Mouse (Mus musculus) adrenal gland, postnatal 14 days (tissue): ENCODE data around the gene Lmbr1l. TPM values are rescaled to one million over a fixed set of nuclear protein-coding genes. Genes with fewer than 3 reads are reported as not detected.
A peak's percentile ranks its signal among the peaks of the same experiment; 100 is the strongest.

ENCODE experiments used
- DNase-seq: peaks from one replicate; pipeline ENCODE4 v3.0.0; 2021; ENCODE audit warnings: mixed read lengths
- total RNA-seq: library from RNA; stranded (reverse); gene quantifications from 2 replicates; pipeline ENCODE4 v1.2.3, GENCODE M21; 2021

Gene Lmbr1l
- total RNA-seq, 1 experiment from 2014 or later: 21.4 TPM

DNA sequence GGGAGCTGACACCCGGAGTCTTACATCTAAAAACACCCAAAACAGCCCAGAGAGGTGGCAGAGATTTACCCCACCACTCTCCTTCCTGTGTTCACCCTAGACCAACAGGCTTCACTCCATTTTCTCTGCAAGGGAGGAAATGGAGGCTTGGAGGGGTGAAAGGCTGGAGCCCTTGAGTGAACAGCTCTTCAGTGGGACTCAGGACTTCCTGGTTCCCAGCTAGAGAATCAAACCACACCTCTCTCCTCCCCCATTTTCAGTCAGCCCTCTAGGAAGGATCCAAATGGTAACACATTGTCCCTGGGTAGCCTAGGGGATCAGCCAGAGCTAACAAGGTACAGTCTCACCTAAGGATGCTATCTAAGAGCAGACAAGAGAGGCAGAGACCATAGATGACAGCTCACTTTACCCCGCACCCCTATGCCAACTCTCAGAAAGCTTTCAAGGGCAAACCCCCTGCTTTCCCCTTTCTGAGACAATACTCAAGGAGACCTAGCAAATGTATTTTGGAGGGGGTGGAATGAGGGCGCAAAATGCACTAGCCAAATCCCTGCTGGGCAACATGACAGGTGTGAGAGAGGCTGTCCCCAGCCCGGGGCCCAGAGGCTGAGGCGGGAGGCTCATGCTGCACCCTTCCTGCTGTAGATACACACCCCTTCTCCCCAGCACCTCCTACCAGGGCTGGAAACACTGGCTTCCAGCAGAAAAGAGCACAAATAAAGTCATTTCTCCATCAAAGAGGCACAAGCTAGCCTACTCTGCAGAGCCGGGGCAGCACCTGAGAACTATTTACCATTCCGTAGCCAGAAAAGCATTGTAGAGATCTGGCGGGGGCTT, 48.5 kb downstream of the Lmbr1l start:
- DNase-seq: no peak

DNA sequence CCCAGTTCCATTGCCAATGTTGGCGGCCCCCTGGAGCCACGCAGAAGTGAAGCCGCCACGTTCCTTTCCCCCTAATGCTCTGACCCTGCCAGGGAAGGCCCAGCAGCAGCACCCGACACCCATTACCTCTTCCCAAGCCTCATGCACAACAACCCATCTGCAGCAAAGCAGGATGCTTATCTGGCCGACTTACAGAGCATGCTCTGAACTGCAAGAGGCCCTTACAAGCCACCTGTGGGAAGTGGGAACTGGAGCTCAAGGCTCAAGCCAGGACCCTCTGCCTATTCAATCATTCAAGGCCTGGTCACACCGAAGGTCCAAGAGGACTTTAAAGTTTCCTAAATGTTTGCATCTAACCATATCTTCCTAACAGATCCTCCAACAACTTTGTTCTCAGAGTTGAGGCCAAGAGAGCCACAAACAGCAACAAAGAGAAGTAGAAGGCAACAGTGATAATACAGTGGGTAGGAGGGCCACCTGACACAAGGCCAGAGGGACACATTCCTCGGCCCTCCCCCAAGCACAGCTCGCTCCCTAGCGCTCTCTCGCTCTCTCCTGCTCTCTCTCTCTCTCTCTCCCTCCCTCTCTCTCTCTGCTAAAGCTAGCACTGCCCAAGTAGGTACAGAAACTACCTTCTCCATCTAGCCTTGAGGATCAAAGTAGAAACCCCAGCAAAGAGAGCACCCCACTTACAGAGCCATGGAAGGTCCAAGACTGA, 49.5 kb downstream of the Lmbr1l start:
- no peak for DNase-seq

- peak; percentile 68 for DNase-seq
Observed at GRCm38 (mm10) chr15:98867321-98867720, 50.7 kb downstream of the Lmbr1l start.

DNA sequence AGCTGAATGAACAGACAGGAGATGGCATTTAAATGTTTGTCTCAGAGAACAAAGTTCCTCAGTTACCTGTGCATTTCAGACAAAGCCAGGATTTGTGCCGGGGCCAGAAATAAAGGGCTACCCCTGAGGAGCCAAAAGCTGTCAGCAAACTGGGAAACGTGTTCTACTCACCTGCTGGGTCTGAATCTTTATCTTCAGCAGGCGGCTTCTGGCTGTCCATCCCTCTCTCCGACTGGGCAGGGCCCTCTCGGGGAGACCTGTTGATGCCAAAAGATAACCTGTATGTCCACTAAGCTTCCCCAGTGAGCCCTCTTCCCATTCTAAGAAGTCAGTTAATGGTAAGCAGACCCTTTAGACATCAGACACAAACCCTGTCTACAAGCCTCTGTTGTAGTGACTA, 51.5 kb downstream of the Lmbr1l start:
- DNase-seq: no peak

DNA sequence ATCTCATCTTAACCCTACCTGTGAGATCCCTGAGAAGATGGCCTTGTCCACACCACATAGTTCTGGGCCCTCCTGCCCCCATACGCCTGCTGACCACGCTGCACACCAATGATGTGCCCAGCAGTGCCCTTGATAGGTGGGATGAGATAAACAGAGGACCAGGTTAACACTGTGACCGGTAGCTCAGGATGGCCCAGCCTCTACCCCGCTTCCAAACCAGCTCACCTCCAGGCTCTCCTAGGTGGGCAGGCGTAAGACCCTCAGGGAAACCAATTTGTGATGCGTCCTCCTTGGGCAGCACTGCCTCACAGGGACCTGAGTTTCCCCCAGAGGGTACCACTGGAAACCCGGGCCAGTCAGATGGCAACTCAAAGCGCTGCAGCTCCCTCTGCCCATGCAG, 52.3 kb downstream of the Lmbr1l start:
- no peak for DNase-seq

GRCm38 (mm10) chr15:98864951-98865350, 53.1 kb downstream of the Lmbr1l start:
- no peak for DNase-seq

- DNase-seq: no peak
Observed at GRCm38 (mm10) chr15:98863451-98863958, 54.5 kb downstream of the Lmbr1l start.

GRCm38 (mm10) chr15:98861701-98862410, 56.2 kb downstream of the Lmbr1l start:
- DNase-seq: no peak

DNA sequence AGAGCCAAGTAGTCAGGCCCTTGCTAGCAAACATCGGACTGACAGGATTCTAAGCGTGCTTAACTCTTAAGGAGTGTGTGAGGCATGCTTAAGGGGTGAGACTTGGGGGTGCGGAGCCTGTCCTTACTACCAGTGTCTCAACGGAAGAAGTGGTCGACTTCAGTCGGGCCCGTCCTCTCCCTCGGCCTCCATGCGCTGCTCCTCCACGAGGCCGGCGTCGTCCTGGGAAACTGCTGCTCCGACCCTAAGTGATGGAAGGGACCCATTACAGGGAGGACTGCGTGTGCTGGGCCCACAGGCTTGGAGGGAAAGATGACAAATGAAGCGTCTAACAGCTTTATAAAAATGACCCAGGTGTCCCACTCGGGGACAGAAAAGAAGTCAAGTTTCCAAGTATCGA, 57.1 kb downstream of the Lmbr1l start:
- DNase-seq: no peak

GRCm38 (mm10) chr15:98859319-98860043, 58.5 kb downstream of the Lmbr1l start:
- DNase-seq: no peak

DNA sequence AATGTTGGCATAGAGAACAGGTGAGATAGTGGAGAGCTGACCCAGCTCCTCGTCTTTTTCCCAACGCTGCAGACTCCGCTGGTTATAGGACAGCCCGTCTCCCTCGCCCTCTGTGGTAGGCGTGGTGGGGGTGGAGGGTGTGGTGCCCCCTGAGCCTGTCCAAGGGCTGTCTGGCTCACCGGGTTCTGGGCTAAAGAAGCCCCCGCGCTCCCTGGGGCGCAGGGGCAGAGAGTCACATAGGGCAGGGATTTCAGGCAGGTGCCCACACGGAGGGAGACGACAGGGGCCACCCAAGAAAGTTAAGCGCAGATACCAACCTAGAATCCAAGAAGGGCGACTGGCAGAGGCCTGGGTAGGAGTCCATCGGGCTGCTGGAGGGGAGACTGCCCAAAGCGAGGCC, 63.8 kb downstream of the Lmbr1l start:
- peak; percentile 6 for DNase-seq

Other genes with a start within 250 kb of the Lmbr1l start
- gene Rnd1, start 240.8 kb downstream of the Lmbr1l start, total RNA-seq: 2.1 and 3.6 TPM in 2 replicates
- gene Ccdc65, start 210.0 kb downstream of the Lmbr1l start, total RNA-seq: 0.96 and 0.98 TPM in 2 replicates
- 7.2 and 7.7 TPM in 2 replicates for gene Fkbp11, start 190.0 kb downstream of the Lmbr1l start, total RNA-seq
- gene Arf3, start 155.0 kb downstream of the Lmbr1l start, total RNA-seq: 98.5 and 104 TPM in 2 replicates
- gene Wnt10b, start 140.1 kb downstream of the Lmbr1l start, total RNA-seq: 0.48 and 0.79 TPM in 2 replicates
- gene Wnt1, start 128.4 kb downstream of the Lmbr1l start, total RNA-seq: not detected in 2 replicates
- 0.11 TPM in 1 of 2 replicates, not detected in the other for gene Ddn, start 108.7 kb downstream of the Lmbr1l start, total RNA-seq
- gene Prkag1, start 86.7 kb downstream of the Lmbr1l start, total RNA-seq: 59.1 and 62.5 TPM in 2 replicates
- gene Kmt2d, start 47.0 kb downstream of the Lmbr1l start, total RNA-seq: 64.0 and 66.6 TPM in 2 replicates
- 3.0 and 3.6 TPM in 2 replicates for gene Rhebl1, start 23.7 kb downstream of the Lmbr1l start, total RNA-seq
- gene Dhh, start 19.7 kb downstream of the Lmbr1l start, total RNA-seq: 1.9 and 3.5 TPM in 2 replicates
- 337 and 342 TPM in 2 replicates for gene Tuba1b, start 16.3 kb upstream of the Lmbr1l start, total RNA-seq
- not detected in 2 replicates for gene Gm49450, start 35.3 kb upstream of the Lmbr1l start, total RNA-seq
- 124 and 185 TPM in 2 replicates for gene Tuba1a, start 35.5 kb upstream of the Lmbr1l start, total RNA-seq
- 200 and 223 TPM in 2 replicates for gene Tuba1c, start 111.7 kb upstream of the Lmbr1l start, total RNA-seq
- 6.5 and 25.2 TPM in 2 replicates for gene Prph, start 136.9 kb upstream of the Lmbr1l start, total RNA-seq
- 6.3 and 6.9 TPM in 2 replicates for gene Troap, start 156.3 kb upstream of the Lmbr1l start, total RNA-seq
- not detected in 2 replicates for gene C1ql4, start 169.6 kb upstream of the Lmbr1l start, total RNA-seq
- gene Dnajc22, start 174.9 kb upstream of the Lmbr1l start, total RNA-seq: 7.1 and 13.9 TPM in 2 replicates
- gene Spats2, start 207.7 kb upstream of the Lmbr1l start, total RNA-seq: 18.5 and 19.9 TPM in 2 replicates